Mouse (Mus musculus) embryonic fibroblast, embryonic 13.5 days (primary cell): Measurements from ENCODE around the gene Arpp21. TPM values are rescaled to one million over a fixed set of nuclear protein-coding genes. Genes with fewer than 3 reads are reported as not detected.

Experiments
- H3K27ac ChIP-seq: 2 replicates; pipeline ENCODE4 v1.5.1; 2012; ENCODE audit warnings: low read length, control low read depth, inconsistent platforms; ENCODE audit not compliant: insufficient read depth
- H3K4me1 ChIP-seq: 2 replicates; pipeline ENCODE4 v1.6.1; 2011; ENCODE audit warnings: low read length; ENCODE audit not compliant: control insufficient read depth, insufficient read depth
- H3K4me3 ChIP-seq: 2 replicates; pipeline ENCODE4 v1.5.1; 2011; ENCODE audit warnings: mild to moderate bottlenecking, control low read depth, low read length; ENCODE audit not compliant: insufficient read depth
- CTCF ChIP-seq: IDR thresholded peaks from 2 replicates; pipeline ENCODE4 v1.5.1; 2011; ENCODE audit warnings: mild to moderate bottlenecking, control low read depth, low read length, moderate library complexity, borderline replicate concordance; ENCODE audit not compliant: insufficient read depth
- POLR2A ChIP-seq: IDR thresholded peaks from 2 replicates; pipeline ENCODE4 v1.6.1; 2011; ENCODE audit warnings: low read depth, mild to moderate bottlenecking, control low read depth, low read length, moderate library complexity
- polyA plus RNA-seq: library from polyadenylated mRNA; stranded (reverse); fragments of >200 nt; gene quantifications from 2 replicates; pipeline ENCODE4 v1.2.4, GENCODE M21; 2011; ENCODE audit warnings: low read depth; ENCODE audit not compliant: missing spikeins, insufficient read length

Arpp21 gene
- polyA plus RNA-seq, 1 experiment: not detected

DNA sequence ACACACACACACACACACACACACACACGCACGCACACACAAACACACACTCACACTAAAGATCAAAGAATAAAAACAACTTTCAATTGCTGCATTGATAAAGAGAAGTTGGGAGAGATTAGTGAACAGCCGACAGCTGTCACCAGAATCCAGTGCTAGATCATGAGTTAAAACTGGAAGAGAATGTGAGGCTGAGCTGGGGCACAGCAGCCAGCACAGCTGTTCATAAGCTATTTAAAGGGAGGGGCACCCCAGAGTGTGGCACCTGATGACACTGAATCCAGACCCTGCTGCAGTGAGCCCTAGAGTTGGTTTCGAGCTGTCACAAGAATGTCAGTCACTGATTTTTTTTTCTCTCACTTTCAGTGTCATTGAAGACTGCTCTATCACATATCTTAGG is 14.0 kb upstream of the Arpp21 start:
- Histone ChIP-seq H3K4me1 (no peaks in the 10 kb centered on the region), H3K27ac (no peak overlapping the region), H3K4me3 (no peak overlapping the region)
- TF ChIP-seq CTCF: no peak
- TF ChIP-seq POLR2A: no peak

DNA sequence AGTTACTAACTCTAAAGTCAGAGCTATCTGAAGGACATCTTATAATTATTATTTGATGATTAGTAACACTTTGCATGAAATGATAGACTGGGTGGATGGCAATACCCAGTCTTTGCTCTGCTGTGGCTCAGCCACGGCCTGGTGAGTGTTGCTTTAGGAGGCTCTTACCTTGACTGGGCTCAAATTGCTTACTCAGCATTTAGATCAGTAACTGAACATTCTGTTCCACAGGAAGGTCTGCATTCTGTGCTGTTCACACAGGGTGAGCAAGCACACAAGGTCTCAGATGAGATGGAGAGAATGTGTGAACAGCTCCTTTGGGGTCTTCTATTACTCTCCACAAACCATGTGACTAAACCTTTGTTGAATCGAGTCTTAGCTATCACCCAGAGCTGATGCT is 11.4 kb upstream of the Arpp21 start:
- Histone ChIP-seq H3K27ac (no peak overlapping the region), H3K4me3 (no peak overlapping the region)

DNA sequence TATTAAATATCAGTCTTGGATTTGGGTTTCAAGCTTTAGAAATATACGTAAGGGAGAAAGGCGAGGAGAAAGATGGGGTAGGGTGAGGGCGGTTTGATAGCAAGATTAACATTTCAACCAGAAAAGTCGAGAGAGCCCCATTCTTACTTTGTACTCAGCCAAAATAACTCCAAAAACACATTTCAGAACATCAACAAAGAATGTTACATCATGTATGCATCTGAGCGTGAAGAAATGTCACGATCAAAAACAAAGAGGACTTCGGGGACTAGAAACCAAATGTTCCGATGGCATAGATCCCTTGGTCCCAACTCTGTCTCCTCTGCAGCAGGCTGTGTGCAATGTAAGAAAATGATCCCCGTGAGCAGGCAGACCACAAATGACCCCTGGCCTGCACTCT is 2.4 kb upstream of the Arpp21 start:
- no peak overlapping the region for H3K4me3 ChIP-seq
- H3K4me1 ChIP-seq: no peaks in the 10 kb centered on the region
- H3K27ac ChIP-seq: no peak overlapping the region
- no peak for TF ChIP-seq POLR2A
- TF ChIP-seq CTCF: no peak

More for the DNA sequence above, 11.4 kb upstream of the Arpp21 start:
- no peaks in the 10 kb centered on the region for H3K4me1 ChIP-seq
- TF ChIP-seq CTCF (no peak), POLR2A (no peak)

DNA sequence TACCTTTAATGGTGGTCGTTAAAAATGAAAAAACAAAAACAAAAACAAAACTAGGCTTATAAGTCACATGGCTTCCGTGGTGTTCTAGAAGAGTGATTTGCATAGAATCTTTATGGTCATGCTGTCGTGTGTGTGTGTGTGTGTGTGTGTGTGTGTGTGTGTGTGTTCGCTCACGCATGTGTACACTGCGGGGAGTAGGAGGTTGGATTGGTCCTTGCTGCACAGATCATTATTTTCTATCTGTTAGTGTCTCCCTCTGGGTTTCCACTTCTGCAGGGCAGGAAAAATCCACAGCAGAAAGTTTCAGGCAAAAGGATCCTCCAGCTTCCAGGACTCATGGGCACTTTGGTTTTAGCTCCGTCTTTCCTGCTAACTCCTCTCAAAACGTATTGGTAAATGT is 813 bp upstream of the Arpp21 start:
- H3K27ac ChIP-seq: no peak overlapping the region
- H3K4me3 ChIP-seq: no peak overlapping the region
- TF ChIP-seq POLR2A (no peak), CTCF (no peak)

DNA sequence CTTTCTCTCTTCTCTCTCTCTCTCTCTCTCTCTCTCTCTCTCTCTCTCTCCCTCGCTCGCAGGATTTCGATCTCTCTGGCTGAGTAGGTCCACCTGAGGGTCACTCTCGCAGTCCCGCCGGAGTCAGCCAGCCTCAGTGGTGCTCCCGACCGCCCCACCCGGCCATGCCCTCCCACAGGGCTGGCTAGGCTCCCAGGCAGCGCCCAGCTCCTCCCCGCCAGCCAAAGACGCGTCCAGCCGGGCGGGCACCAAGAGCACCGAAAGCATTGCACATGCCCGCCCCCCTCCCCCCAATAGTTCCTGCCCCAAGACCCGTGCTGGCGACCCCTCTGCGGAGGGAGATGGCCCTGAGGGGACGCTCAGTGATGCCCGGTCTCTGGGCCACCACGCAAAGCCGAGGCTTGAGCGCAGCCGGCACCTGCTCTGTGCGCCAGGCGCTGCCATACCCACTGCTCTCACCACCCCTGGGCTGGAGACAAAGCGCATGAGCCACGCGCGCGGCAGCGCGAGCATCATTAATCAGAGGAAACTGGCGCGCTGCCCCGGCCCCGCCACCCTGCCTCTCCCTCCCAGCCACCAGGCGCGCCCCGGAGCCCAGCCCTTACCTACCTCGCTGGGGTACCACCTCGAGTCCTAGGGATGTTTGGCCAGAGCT is 570 bp downstream of the Arpp21 start:
- TF ChIP-seq CTCF (no peak), POLR2A (no peak)
- Histone ChIP-seq H3K27ac (no peak overlapping the region), H3K4me1 (no peaks in the 10 kb centered on the region), H3K4me3 (peak overlapping the region; percentile 8; the same call in 1 of the 2 replicates)

More for the DNA sequence above, 813 bp upstream of the Arpp21 start:
- no peaks in the 10 kb centered on the region for H3K4me1 ChIP-seq

DNA sequence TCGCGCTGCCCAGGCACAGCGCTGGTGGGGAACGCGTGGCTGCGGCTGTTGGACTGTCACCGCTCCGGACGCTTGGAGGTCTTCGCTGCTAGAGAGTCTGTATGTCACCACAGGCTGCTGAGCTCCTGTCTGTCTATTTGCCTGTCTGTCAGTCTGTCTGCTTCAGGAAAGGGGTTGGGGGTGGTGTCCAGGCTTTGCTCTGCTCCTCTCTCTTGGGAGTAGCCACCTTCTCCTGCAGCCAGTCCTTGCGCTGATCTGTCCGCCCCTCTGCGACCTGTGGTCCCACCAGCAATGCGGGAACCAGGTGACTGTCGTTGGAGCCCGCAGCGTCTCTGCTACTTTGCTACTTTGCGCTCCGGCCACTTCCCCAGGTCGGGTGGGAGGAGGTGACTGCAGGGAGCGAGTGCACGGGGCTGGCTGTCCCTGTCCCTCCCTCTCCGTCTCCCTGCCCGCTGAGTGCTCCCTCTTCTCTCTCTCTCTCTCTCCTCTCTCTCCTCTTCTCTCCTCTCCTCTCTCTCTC is 1.2 kb downstream of the Arpp21 start:
- TF ChIP-seq POLR2A (no peak), CTCF (no peak)
- Histone ChIP-seq H3K4me3 (peak overlapping the region; percentile 8; the same call in 1 of the 2 replicates), H3K27ac (no peak overlapping the region), H3K4me1 (no peaks in the 10 kb centered on the region)

DNA sequence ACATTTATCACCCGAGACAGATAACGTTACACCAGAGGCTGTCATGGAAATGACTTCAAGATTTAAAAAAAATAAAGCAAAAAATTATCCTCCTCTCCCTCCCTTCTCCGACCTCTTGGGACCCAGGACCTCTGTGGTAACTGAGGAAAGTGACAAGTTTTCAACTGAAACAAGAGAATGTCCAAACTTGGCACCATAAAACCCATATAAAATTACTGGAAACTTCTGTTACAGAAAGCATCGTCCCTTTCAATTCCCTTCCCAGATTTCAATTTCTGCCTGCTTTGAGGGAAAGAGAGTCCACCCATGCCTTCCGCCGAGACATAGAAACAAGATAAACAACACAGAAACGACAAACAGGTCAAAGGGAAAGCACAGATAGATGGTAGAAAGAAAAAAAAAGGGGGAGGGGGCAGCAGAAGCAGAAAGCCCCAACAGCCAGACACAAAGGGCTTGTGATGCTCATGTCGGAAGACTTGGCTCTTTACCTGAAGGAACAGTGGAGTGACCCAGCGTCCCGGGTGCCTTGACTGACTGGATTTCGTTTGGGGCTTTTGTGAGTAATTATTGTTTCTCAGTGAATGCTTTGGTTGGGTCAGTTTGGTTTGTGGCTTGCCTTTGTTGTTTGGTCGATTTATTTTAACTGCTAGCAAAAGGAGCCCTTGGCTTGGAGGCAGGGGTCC is 1.8 kb downstream of the Arpp21 start:
- H3K4me3 ChIP-seq: no peak overlapping the region
- no peak for TF ChIP-seq CTCF
- TF ChIP-seq POLR2A: no peak
- no peak overlapping the region for H3K27ac ChIP-seq
- no peaks in the 10 kb centered on the region for H3K4me1 ChIP-seq

DNA sequence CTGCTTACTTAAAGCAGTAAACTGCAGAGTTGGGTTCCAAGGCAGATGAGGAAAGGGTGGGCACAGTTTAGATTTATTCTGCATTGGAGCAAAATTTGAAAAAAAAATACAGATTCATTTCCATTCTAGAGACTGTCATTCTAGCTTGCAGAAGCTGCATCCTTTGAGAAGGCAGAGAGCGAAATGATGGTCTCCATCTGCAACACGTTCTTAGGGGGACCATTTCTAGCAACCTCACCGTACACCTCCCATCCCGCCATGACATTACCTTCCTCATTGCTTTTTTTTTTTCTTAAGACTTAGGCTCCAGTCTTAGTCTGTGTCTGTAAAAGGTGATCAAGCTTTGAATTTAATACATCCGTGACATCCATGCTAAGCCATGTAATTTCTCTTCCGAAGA is 2.4 kb downstream of the Arpp21 start:
- H3K27ac ChIP-seq: no peak overlapping the region
- no peaks in the 10 kb centered on the region for H3K4me1 ChIP-seq
- no peak overlapping the region for H3K4me3 ChIP-seq
- TF ChIP-seq POLR2A: no peak
- TF ChIP-seq CTCF: no peak

DNA sequence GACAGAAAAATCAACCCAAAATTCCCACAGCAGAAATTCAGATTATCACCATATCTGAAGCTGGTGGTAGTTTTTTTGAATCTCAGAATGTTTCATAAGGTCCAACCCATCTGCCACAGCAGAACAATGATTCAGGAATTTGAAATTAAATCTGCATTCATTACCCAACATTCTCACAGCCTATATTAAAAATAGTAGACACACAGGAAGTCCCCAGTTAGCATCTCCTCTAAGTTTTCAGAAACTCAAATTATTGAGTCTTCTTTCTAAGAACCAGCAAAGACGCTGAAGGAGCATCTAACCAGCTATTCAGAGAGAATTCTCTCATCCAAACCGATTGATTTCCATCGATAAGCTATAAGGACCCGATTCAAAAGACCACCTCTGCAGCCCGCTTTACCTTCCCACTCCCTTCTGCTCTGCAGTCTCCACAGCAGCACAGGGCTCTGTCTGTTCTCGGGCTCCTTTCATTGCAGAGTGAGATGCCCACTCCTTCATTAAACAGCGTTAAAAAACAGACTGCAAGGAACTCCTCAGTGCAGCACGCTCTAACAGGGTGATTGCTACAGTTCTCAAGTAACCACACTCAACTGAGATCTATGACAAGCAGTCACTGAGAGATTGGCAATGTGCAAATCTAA is 3.7 kb downstream of the Arpp21 start:
- Histone ChIP-seq H3K27ac (no peak overlapping the region), H3K4me1 (no peaks in the 10 kb centered on the region), H3K4me3 (no peak overlapping the region)
- TF ChIP-seq POLR2A (no peak), CTCF (no peak)

DNA sequence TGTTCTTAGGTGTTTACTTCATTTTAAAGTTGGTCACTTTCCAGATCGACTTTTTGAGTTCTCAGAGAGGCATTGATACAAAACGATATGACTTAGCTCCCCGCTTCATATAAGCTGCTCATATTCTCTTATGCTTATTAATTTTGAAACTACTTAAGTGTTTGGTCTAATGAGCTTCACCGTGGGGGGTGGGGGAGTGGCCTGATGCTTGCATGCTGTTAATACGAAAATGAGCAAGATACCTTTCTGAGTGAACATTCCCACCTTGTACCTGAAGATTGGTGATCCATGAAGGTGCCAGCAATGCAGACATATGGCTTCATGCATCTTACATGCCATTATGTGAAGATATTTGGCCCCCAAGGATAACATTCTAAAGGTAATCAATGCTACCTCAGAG is 4.4 kb downstream of the Arpp21 start:
- Histone ChIP-seq H3K4me3 (no peak overlapping the region), H3K27ac (no peak overlapping the region), H3K4me1 (no peaks in the 10 kb centered on the region)
- no peak for TF ChIP-seq POLR2A
- TF ChIP-seq CTCF: no peak
